Mouse (Mus musculus): ENCODE measurements around the gene Olfr159.
A peak's percentile ranks its signal among the peaks of the same experiment; 100 is the strongest.
"Not testable (repeated sequence)": the region's sequence is repeated elsewhere in the genome, so short reads cannot be mapped to it uniquely, and the experiment has no call there.

The Olfr159 gene

DNA sequence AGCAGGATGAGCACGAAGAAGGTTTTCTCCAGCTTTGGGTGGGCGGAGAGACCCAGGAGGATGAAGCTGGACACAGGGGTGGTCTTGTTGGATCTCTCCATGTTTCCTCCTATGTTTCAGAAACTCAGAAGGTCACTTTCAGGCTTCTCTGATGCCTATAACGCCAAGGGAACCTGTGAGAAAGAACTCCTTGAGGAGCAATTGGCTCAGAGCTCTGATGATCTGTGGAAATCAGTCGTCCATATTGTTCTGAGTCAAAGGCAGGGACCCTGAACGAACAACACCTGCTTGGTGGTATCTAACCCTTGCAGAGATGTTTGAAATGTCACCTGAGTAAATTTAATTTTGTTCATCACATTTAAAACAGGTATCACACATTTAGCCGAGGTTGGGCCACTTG lies at the start of gene Olfr159:
Gene Olfr159, minus strand, starts transcription at position 101 of the 400 bp plus-strand sequence.
- no peak for DNase-seq

DNA sequence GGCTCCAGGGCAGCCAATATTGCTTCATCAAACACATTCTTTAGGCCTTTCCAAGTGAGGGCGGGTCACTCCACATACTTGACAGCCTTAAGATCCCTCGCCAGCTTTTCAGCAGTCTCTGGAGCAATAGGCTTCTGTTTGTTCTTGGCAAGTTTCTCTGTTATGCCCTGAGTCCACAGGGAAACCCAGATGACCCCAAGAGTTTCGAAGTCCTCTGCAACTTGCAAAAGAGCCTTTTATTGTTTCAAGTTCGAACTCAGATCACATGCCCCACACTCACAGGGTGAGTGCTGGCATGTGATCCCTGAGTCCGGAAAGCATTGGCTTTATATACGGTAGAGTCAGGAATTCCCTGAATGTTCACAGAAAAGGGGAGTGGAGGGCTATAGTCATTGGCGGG lies 28.1 kb upstream of the Olfr159 start:
- DNase-seq, result no peak

DNA sequence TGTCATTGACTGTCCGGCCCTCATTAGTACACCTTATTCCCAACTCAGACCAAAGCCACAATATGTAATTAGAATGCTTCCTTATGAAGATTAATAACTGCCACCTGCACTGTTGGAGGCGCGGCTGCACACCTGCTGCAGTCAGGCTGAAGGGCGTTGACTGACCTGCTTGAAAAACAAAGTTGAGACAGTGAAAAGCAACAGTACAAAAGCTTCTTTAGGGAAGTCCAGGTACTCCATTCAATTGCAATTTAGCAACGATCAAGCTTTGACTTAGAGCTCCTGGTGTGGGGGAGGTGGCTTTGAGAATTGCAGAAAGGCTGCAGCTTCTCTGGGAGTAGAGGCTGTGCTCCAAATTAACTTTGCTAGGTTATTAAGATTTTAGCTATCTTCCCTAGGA lies 25.0 kb upstream of the Olfr159 start:
- not testable (repeated sequence) for DNase-seq

DNA sequence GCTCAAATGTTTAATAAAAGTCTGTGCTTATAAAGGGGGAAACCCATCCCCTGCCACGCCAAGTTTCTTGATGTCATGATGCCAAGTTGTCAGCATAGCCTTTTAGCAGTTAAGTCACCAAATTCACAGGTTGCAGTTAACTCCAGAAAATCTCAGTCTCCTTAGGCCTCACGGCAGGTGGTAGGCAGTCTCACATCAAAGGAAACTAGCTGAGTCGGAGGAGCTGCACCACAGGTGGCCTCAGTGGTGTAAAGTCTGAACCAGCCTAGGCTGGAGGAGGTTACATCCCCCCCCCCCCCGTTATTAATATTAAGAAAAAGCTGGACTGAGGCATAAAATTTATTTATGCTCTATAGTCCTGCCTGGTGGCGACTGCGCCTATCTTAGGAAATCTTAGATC lies 24.5 kb upstream of the Olfr159 start:
- no peak for DNase-seq

DNA sequence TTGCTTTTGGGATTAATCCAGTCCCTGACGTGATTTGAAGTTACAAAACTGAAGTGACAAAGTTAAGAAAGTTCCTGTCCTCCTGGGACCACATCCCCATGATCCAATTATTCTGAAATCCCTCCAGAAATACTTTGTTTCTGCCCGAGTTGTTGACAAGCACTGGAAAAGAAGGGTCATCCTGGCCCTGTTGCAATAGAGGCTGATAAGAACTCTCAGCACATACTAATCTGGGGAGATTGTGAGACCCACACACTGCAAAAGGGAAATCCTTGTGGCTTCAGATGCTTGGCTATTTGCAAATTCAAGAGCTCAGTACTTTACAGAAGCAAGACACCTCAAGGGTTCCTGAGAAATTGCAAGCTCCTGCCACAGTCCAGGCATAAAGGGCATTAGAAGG lies 1.5 kb upstream of the Olfr159 start:
- peak; percentile 90 for DNase-seq

DNA sequence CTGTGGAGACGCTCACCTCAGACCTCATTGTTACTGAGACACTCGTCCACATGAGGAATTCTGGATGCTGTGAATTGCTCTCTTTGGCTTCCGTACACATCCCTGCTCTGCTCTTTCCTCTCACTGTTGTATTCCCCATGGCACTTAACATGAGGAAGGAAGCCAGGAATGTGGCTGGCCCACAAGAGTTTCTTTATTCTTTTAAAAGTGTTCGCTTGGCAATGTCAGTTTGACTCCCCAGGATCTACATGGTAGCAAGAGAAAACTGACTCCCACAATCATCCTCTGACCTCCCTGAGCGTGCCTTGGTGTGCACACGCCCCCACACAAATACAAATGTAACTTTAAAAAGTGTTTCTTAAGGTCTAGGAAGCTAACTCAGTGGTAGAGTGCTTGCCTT lies 817 bp upstream of the Olfr159 start:
- peak; percentile 76 for DNase-seq

DNA sequence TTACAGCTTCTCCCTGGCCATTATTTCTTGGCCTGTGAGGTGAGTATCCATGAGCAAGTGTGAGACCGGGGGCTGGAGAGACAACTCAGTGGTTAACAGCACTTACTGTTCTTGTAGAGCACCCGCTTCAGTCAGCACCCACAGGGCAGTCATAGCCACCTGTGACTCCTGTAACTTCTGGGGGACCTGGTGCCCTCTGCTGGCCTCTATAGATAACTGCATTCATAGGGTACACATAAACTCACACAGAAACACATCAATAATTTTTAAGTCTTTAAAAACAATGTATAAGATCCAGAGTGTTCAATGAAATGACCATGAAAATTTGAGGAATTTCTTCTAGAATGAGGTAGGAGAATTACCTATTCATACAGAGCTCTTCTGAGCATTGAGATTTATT lies 1.4 kb downstream of the Olfr159 start:
- peak; percentile 50 for DNase-seq

DNA sequence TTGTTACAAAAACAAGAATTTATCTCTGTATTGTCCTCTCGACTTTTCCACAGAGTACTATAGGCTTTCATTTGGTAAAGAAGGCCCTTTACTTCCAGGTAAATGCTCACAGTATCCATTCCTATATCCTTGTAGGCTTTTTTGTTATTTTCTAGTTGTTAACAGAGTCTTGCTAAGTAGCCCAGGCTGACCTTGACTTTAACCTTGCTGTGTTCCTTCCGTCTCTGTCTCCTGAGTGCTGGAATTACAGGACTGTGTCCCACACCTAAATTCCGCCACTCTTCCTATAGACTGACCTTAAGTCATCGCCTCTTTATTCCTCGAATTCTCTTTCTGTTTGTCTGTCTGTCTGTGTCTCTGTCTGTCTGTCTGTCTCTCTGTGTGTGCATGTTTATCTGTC lies 2.5 kb downstream of the Olfr159 start:
- DNase-seq, result peak; percentile 49

DNA sequence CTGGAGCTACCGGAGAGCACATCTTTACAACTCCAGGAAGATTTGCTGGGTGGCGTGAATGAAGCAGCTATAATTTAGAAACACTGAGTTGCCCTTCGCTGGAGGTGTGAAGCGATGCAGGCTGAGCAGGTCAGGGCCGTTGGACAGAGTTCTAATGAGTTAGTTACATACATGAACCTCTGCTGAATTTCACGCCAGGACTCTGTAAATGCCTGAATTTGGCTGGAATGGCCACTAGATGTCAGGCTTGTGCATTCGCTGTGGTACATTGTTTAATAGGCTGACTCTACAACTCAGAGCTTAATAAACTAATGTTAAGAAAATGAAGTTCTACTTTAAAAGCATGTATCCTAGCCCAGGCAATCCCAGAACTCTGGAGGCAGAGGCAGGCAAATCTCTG lies 7.4 kb downstream of the Olfr159 start:
- peak; percentile 82 for DNase-seq

DNA sequence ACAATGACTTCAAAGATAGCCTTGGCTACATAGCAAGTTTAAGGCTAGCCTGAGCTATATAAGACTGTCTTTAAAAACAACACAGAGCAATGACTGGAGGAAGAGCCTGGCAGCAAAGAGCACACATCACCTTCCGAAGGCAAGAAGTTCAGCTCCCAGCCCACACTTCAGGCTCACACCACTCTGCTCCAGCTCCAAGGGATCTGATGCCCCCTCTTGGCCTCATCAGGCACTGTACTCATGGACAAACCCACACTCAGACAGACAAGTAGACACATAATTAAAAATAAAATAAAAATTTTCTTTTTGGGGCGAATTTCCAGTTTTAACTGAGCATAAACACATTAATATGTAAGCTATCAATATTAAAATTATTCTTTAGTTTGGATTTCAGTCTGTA lies 9.5 kb downstream of the Olfr159 start:
- no peak for DNase-seq

DNA sequence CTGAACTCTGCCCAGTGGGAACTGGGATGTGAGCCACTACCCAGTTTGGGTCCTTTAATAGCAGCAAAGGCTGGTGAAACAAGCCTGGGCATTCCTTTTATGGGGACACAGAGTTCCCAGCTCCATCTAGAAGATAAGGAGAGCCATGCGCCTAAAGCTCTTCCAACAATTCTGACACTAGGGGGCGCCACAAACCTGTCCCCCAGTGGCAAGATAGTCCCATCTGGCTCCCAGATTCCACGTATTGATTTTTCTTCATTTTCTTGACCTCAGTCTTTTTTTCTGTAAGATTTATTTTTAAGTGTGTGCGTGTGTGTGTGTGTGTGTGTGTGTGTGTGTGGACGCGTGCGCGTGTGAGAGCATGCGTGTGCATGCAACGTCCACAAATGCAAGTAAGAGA lies 10.3 kb downstream of the Olfr159 start:
- peak; percentile 93 for DNase-seq

DNA sequence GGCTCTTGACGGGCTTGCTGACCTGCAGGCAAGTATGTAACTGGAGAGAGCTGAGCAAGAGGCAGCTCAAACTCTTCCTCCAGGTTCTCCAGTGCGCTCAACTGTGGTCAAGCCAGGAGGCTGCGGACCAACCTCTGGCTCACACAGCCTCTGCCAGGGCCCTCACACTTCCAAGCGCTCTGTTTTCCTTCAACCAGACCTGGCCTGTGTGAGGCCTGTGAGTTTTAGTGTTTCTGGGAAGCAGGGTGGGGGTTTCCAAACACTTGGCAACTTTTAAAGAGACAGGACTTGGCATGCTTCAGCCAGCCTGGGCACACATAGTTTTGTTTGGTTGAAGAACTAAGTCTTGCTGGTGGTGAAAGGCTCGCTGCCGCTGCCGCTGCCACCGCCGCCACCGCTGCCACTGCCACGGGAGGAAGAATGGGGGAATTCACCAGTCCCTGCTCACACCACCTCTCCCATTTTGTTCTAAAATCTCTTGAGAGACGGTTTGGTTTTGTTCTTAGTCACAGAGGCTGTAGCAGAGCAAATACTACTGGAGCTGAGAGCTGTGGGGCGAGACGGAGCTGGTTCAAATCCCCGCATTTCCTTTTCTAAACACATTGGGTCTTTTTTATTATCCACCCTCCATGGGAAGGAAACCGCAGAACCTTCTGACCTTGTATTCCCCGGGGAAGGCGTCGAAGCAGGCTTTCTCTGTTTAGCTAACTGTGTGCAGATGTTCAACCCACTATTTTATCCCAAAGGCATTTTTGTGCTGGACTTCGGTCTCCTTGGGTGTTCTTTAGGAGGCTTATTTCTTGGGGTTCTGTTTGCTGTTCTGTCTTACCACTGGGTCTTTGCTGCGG lies 11.0 kb downstream of the Olfr159 start:
- peak; percentile 94 for DNase-seq

DNA sequence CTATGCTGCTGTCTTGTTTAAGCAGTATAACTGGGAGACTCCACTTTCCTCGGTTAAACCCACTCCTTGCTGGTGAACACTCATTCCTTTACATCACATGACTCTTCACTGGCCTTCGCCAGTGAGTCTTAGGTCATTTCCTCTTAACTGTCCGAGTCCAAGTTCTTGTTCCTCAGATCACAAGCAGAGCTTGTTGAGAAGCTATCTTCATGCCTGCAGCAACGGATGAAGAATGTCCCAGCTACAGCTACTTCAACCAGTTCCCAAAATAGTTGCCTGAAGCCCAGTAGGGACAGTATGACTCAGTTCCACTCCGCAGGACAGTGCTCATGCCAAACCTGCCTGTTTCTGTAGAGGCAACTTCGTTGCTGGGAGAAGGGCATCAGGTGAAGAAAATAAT lies 13.6 kb downstream of the Olfr159 start:
- DNase-seq, result peak; percentile 97

DNA sequence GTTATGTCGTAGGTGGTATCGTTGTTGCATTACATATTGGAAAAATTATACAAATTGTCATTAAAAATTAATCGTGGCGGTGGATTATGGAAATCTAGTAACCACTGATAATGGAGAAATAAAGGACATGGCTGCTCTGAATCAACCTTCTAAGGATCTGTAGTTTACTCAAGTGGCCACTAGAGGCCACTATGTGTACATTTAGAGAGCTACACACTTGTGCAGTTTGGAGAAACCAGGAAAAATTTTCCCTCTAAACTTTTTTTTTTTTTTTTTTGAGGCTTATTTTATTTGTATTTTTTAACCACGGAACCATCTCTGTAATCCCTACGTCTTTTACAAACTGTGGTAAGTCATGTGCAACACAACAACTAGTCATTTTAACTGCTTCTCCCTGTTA lies 25.6 kb downstream of the Olfr159 start:
- DNase-seq, result no peak

DNA sequence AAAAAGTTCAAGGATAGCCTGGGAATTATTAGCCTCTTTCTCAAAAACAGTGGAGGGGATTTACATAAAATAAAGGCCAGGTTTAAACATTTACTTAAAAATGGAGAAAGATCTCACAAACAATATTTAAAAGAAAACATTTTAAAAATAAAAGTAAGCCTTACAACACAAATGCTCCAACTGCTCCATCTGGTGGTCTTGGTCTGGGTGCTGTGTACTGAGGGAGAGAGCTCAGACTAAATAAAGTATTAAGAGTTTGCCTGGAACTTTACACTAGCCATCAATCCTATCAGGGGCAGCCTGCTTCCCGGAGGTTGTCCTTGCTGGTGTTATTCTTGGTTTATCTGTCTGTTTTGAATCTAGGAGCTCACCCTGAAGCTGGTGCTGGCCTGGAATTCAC lies 27.7 kb downstream of the Olfr159 start:
- no peak for DNase-seq

DNA sequence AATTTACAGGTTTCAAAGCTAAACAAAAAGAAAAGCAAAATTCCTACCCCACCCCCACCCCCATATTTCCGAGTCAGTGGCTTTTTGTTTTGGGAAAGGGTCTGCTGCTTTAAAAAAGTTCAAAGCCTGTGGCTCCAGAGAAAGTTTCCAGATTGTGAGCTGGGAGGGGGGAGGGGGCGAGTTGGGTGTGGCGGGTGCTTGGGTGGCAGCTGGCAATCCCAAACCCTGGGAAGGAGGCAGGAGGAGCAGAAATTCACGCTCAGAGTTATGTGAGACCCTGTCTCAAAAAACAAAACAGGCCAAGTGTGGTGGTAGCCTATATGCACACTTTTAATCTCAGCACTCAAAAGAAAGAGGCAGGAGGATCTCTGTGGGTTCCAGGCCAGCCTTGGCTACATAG lies 28.2 kb downstream of the Olfr159 start:
- DNase-seq, result peak; percentile 78

DNA sequence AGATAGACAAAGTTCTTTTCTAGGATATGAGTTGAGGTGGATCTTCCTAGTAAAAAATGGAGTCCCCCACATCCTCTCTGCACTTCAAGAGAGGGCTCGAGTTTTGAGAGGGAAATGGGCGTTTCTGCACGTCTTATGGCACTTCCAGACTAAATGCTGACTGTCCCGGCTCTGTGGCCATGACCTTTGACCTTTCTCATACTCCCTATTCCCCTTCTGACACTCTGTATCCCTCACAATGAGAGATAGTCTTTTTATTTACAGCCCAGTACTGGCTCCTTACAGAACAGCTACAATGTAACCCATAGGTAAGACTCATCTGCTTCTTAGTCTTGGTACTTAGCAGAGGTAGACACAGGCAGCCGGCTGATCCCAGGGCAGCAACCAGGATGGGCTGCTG lies 29.3 kb downstream of the Olfr159 start:
- no peak for DNase-seq

DNA sequence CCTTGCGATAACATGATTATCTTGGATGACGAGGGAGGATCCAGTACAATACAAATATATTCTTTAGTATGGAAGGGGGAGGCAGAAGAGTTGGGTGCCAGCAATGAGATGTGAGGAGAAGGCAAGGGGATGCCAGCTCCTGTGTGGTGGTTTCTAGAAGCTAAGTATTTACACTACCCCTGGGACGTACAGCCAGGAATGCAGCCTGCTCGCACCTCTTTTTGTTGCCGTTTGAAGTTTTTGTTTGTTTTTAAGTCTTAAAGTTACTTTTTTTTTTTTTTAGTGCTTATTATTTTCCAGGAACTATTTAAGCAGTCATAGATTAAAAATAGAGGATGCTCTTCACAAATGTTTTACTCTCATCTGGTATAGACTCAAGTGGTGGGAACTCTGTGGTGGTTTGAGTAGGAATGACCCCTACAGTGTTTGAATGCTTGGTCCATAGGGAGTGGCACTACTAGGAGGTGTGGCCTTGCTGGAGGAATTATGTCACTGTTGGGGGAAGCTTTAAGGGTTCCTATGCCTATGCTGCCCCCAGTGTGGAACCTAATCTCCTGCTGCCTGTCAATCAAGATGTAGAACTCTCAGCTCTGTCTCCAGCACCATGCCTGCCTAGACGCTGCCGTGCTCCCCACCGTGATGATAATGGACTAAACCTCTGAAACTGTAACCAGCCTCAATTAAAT lies 31.7 kb downstream of the Olfr159 start:
- peak; percentile 60 for DNase-seq

DNA sequence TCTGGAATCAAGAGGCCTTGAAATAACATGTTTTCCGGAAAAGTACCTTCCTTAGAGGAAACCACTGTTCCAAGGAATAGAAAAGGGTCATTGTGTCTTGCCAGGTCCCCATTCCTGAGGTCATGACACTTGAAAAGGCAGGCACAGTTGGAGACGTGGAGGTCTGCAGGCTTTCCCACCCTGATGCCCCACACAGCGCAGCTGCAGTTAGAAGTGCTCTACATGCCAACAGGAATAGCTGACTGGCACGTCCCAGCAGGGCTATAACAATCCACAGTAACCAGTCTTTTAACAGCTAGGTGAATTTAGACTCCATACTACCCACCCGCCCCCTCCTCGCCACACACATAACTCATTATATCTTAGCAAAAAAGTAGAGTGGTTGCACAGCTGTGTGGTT lies 33.7 kb downstream of the Olfr159 start:
- peak; percentile 80 for DNase-seq

DNA sequence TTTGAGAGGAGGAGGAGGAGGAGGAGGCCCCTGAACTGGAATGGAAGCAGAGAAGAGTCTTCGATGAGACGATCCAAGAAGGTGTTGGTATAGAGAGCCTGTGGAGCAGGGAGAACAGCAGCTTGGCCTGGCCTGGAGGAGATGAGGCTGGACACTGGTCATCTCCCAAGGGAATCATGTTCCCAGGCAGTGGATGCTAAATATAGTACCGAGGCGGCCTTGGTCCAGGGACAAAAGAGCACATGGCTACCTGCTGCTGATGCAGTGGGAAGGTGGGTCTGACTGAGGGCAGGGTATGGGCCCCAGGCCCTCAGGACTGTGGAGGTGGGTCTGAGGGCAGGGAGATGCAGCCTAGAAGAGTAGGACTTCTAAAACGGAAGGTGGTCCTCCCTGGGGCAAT lies 37.6 kb downstream of the Olfr159 start:
- DNase-seq, result peak; percentile 97

DNA sequence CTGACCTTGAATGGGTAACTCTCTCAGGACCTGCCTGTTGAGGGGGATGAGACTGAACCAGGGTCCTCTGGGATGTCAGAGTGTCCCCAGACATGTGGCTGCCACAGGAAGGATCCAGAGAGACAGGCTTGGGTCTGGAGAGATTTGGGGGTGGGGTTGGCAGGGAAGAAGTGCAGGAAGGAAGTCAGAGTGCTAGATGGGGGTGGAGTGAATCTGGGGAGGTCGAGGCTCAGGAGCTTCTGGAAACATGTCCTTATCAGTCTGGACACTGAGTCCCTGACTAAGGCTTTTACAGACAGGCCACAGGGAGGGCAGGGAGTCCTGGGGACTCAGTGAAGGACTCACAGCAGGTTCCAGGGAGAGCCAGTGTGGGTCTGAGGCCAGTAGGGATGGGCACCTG lies 38.6 kb downstream of the Olfr159 start:
- DNase-seq, result peak; percentile 97

DNA sequence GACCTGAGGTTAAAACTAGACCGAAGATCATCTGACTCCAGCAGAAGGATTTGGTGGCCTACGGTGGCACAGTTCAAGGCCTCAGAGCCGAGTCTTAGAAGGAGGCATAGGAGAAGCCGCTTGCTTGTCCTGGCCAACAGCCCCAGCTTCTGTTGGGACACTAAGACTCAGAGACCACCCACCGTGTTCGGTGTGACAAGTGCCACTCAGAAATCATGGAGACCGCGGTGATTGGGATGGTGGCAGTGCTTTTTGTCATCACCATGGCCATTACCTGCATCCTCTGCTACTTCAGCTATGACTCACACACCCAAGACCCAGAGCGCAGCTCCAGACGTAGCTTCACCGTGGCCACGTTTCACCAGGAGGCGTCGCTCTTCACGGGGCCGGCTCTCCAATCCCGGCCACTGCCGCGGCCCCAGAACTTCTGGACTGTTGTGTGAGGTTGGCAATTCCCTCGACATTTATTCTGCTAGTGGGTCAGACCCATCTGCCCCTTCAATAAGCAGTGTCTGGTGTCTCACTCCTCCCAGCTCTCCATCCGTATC lies 40.0 kb downstream of the Olfr159 start:
- DNase-seq, result peak; percentile 96

DNA sequence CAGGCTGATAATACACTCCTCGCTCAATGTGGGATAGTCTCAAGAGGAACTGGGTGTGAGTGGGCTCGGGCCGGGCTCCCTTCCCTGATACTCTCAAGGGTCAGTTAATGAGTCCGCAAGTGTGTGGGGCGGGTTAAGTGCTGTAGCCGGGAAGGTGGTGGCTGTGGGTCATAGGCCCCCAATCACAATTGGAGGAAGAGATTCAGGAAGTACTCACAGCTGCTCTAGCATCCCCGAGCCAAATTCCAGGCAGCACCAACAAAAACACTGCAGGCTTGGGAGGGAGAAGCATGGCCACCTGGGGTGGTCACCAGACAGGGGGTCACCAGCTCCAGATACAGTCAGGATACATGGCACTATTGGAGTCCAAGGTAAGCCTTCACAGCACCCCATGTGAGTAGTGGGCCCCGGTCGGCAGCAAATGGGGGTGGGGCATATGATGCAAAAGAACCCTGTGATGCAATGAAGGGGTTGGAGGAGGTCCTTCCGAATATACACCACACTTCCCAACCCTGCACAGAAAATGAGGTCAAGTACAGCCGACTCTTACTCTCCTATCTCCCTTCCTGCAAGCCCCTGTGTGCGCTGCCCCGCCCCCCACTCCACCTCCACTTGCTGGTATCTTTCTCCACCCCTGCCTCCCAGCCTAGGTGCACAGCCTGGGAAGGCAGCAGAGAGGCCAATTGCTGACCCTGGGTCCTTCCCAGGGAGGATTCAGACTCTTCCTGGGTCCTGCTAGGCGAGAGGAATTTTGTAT lies 40.8 kb downstream of the Olfr159 start, which contains the start of gene Spaar:
Gene Spaar, plus strand, starts transcription at position 241 of the 757 bp plus-strand sequence.
- DNase-seq, result peak; percentile 99
